Mouse (Mus musculus) neural tube, embryonic 11.5 days (tissue): ENCODE measurements around the gene Acss3. TPM values are rescaled to one million over a fixed set of nuclear protein-coding genes. Genes with fewer than 3 reads are reported as not detected.

Experiments used
- ATAC-seq: fragments of 200-750 bp; cut with Nextera tagmentation; 2 replicates; pipeline ENCODE4 v1.8.0; 2017; ENCODE audit warnings: moderate number of reproducible peaks, mild to moderate bottlenecking, moderate TSS enrichment, moderate library complexity; ENCODE audit not compliant: insufficient read depth, low FRiP score, low TSS enrichment
- DNase-seq: peaks from one replicate; pipeline ENCODE4 v3.0.0-alpha.2; 2015; ENCODE audit warnings: low spot score
- H3K27ac ChIP-seq: fragments of 300-500 bp; sonication (generic); 2 replicates; pipeline ENCODE4 v1.5.1; 2014; ENCODE audit warnings: low read depth, mild to moderate bottlenecking, low read length
- H3K27me3 ChIP-seq: fragments of 300-500 bp; sonication (generic); 2 replicates; pipeline ENCODE4 v1.6.1; 2014; ENCODE audit warnings: mild to moderate bottlenecking, low read length, mixed read lengths; ENCODE audit not compliant: control insufficient read depth, insufficient read depth
- H3K36me3 ChIP-seq: fragments of 300-500 bp; sonication (generic); 2 replicates; pipeline ENCODE4 v1.6.1; 2014; ENCODE audit warnings: mild to moderate bottlenecking, low read length, moderate library complexity, mixed read lengths; ENCODE audit not compliant: control insufficient read depth, insufficient read depth
- H3K4me1 ChIP-seq: fragments of 300-500 bp; sonication (generic); 2 replicates; pipeline ENCODE4 v1.6.1; 2014; ENCODE audit warnings: low read length, mixed read lengths; ENCODE audit not compliant: control insufficient read depth, insufficient read depth
- H3K4me2 ChIP-seq: fragments of 300-500 bp; sonication (generic); 2 replicates; pipeline ENCODE4 v1.6.1; 2014; ENCODE audit warnings: low read depth, mild to moderate bottlenecking, moderate library complexity
- H3K4me3 ChIP-seq: fragments of 300-500 bp; sonication (generic); 2 replicates; pipeline ENCODE4 v1.5.1; 2014; ENCODE audit warnings: low read depth, low read length
- H3K9ac ChIP-seq: fragments of 300-500 bp; sonication (generic); 2 replicates; pipeline ENCODE4 v1.6.1; 2014; ENCODE audit warnings: mild to moderate bottlenecking, low read length
- H3K9me3 ChIP-seq: fragments of 300-500 bp; sonication (generic); 2 replicates; pipeline ENCODE4 v1.6.1; 2016; ENCODE audit warnings: low read length; ENCODE audit not compliant: control insufficient read depth
- WGBS: fragments of 180-500 bp; shearing (Covaris S2); extraction: QIAGEN DNeasy Blood & Tissue Kit; methylation state at CpG from one replicate; pipeline ENCODE4 v1.1.7; 2014; 5-methylcytosine and 5-hydroxymethylcytosine counted together
- polyA plus RNA-seq: library from polyadenylated mRNA; unstranded; fragments of >200 nt; fragmentation: Nextera tagmentation; extraction: Ambion mirVana; gene quantifications from 2 replicates; pipeline ENCODE4 v1.2.1, GENCODE M21; 2014

Acss3 gene
- polyA plus RNA-seq, 1 experiment from 2014 or later = 2.3 TPM

- H3K27ac ChIP-seq = no peak overlapping the region
- no peak for DNase-seq
- H3K4me2 ChIP-seq = no peak overlapping the region
- H3K4me3 ChIP-seq = no peak overlapping the region
- H3K9me3 ChIP-seq = no peaks in the 10 kb centered on the region
- no peaks in the 10 kb centered on the region for H3K4me1 ChIP-seq
- no peak for ATAC-seq
- no peaks in the 10 kb centered on the region for H3K27me3 ChIP-seq
- no peaks in the 10 kb centered on the region for H3K36me3 ChIP-seq
- H3K9ac ChIP-seq = no peak overlapping the region
These were observed 209.2 kb downstream of the Acss3 start for GRCm38 (mm10) chr10:106914275-106914674.

- H3K36me3 ChIP-seq = no peaks in the 10 kb centered on the region
- ATAC-seq = 0 out of 2 replicates have a peak, but pooled peaks have one; percentile 20
- no peak overlapping the region for H3K27ac ChIP-seq
- no peak overlapping the region for H3K4me2 ChIP-seq
- WGBS = 33% methylated on average over 2 of the region's 2 CpGs
- no peaks in the 10 kb centered on the region for H3K9me3 ChIP-seq
- no peaks in the 10 kb centered on the region for H3K27me3 ChIP-seq
- peak; percentile 22 for DNase-seq
- no peak overlapping the region for H3K4me3 ChIP-seq
- no peak overlapping the region for H3K9ac ChIP-seq
- no peaks in the 10 kb centered on the region for H3K4me1 ChIP-seq
These were observed 210.4 kb downstream of the Acss3 start for GRCm38 (mm10) chr10:106913032-106913431.

GRCm38 (mm10) chr10:106910108-106910507, 213.4 kb downstream of the Acss3 start:
- no peak overlapping the region for H3K4me2 ChIP-seq
- WGBS = 83% methylated on average over 3 of the region's 3 CpGs
- no peak overlapping the region for H3K27ac ChIP-seq
- DNase-seq (no peak), ATAC-seq (no peak)
- H3K27me3 ChIP-seq = no peaks in the 10 kb centered on the region
- no peak overlapping the region for H3K4me3 ChIP-seq
- no peaks in the 10 kb centered on the region for H3K9me3 ChIP-seq
- H3K4me1 ChIP-seq = no peaks in the 10 kb centered on the region
- H3K9ac ChIP-seq = no peak overlapping the region
- no peaks in the 10 kb centered on the region for H3K36me3 ChIP-seq

DNA sequence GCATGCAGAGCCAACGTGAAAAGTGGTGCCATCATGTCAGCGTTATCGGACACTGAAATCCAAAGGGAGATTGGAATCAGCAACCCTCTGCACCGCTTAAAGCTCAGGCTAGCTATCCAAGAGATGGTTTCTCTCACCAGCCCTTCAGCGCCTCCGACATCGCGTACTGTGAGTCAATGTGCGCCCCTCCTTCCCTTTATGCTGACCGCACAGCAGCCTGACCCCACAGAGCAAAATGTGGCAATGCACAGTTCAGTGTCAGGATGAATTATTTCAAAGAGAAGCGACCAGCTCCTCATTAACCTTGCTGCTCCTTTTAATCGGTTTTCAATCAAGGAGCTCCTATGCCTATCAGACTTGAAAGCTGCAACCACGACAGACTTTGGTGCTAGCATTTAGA, 227.1 kb downstream of the Acss3 start:
- Histone ChIP-seq H3K27me3 (no peaks in the 10 kb centered on the region), H3K36me3 (no peaks in the 10 kb centered on the region), H3K9me3 (no peaks in the 10 kb centered on the region), H3K4me1 (no peaks in the 10 kb centered on the region), H3K27ac (no peak overlapping the region), H3K4me2 (no peak overlapping the region), H3K4me3 (no peak overlapping the region), H3K9ac (no peak overlapping the region)
- ATAC-seq (0 out of 2 replicates have a peak, but pooled peaks have one; percentile 56), DNase-seq (no peak)
- 57% methylated on average over 13 of the region's 13 CpGs for WGBS

Other genes starting within 250 kb of the Acss3 start
- 24.0 and 26.1 TPM in 2 replicates for gene Lin7a, start 148.0 kb upstream of the Acss3 start, polyA plus RNA-seq